Mouse (Mus musculus): ENCODE measurements at regions not wholly inside any gene's neighbourhood (a gene's known extent, or its start where the extent isn't known, plus 50 kb on each side); places are given as distances from the start of the nearest gene placed in this dataset.

GRCm38 (mm10) chr17:40455920-40456319 lies 63.9 kb upstream of the Esp8 start:
- Histone ChIP-seq H3K27me3 (ENCODE audit: control insufficient read depth, insufficient read depth, low read length) (no peaks in the 10 kb centered on the region), H3K9me3 (ENCODE audit: control insufficient read depth, low read length) (no peaks in the 10 kb centered on the region), H3K4me3 (ENCODE audit: low read depth, low read length) (no peak overlapping the region), H3K9ac (ENCODE audit: low read length) (no peak overlapping the region), H3K27ac (replicated peaks) (no peak overlapping the region), H3K36me3 (ENCODE audit: control insufficient read depth, insufficient read depth, low read length) (no peaks in the 10 kb centered on the region), H3K4me2 (replicated peaks; ENCODE audit: low read depth) (no peak overlapping the region), H3K4me1 (replicated peaks; ENCODE audit: control insufficient read depth, insufficient read depth) (no peaks in the 10 kb centered on the region)
- DNase-seq (ENCODE audit: low spot score) (no peak), ATAC-seq (ENCODE audit: low FRiP score, low TSS enrichment) (no peak)
- 57% methylated on average over 1 of the region's 1 CpGs for WGBS
- TF ChIP-seq CTCF (IDR thresholded peaks at IDR 0.05; ENCODE audit: low read depth) (no peak), EP300 (optimal IDR thresholded peaks at IDR 0.05) (no peak)

GRCm38 (mm10) chr17:40430446-40430845 lies 89.4 kb upstream of the Esp8 start:
- Histone ChIP-seq H3K9me3 (ENCODE audit: control insufficient read depth, low read length) (no peaks in the 10 kb centered on the region), H3K27ac (replicated peaks) (no peak overlapping the region), H3K36me3 (ENCODE audit: control insufficient read depth, insufficient read depth, low read length) (no peaks in the 10 kb centered on the region), H3K9ac (ENCODE audit: low read length) (no peak overlapping the region), H3K27me3 (ENCODE audit: control insufficient read depth, insufficient read depth, low read length) (no peaks in the 10 kb centered on the region), H3K4me2 (replicated peaks; ENCODE audit: low read depth) (no peak overlapping the region), H3K4me1 (replicated peaks; ENCODE audit: control insufficient read depth, insufficient read depth) (no peaks in the 10 kb centered on the region), H3K4me3 (ENCODE audit: low read depth, low read length) (no peak overlapping the region)
- WGBS: 29% methylated on average over 1 of the region's 1 CpGs
- no peak for DNase-seq (ENCODE audit: low spot score)
- no peak for ATAC-seq (ENCODE audit: low FRiP score, low TSS enrichment)
- no peak for TF ChIP-seq EP300 (optimal IDR thresholded peaks at IDR 0.05)
- peak; percentile 56 for TF ChIP-seq CTCF (IDR thresholded peaks at IDR 0.05; ENCODE audit: low read depth)

GRCm38 (mm10) chr17:40418651-40419050 lies 99.6 kb upstream of the Crisp1 start:
- Histone ChIP-seq H3K4me2 (replicated peaks; ENCODE audit: low read depth) (no peak overlapping the region), H3K4me3 (ENCODE audit: low read depth, low read length) (no peak overlapping the region), H3K27ac (replicated peaks) (no peak overlapping the region), H3K36me3 (ENCODE audit: control insufficient read depth, insufficient read depth, low read length) (no peaks in the 10 kb centered on the region), H3K27me3 (ENCODE audit: control insufficient read depth, insufficient read depth, low read length) (no peaks in the 10 kb centered on the region), H3K9me3 (ENCODE audit: control insufficient read depth, low read length) (no peaks in the 10 kb centered on the region), H3K4me1 (replicated peaks; ENCODE audit: control insufficient read depth, insufficient read depth) (no peaks in the 10 kb centered on the region), H3K9ac (ENCODE audit: low read length) (no peak overlapping the region)
- no peak for DNase-seq (ENCODE audit: low spot score)
- WGBS: 83% methylated on average over 11 of the region's 11 CpGs
- no peak for TF ChIP-seq CTCF (IDR thresholded peaks at IDR 0.05; ENCODE audit: low read depth)
- TF ChIP-seq EP300 (optimal IDR thresholded peaks at IDR 0.05): no peak
- no peak for ATAC-seq (ENCODE audit: low FRiP score, low TSS enrichment)

GRCm38 (mm10) chr17:40384567-40384966 lies 65.6 kb upstream of the Crisp1 start:
- no peak for DNase-seq (ENCODE audit: low spot score)

GRCm38 (mm10) chr17:40372747-40373146 lies 53.7 kb upstream of the Crisp1 start:
- no peak for ATAC-seq (ENCODE audit: low FRiP score, low TSS enrichment)
- H3K9ac ChIP-seq (ENCODE audit: low read length): no peak overlapping the region

More at GRCm38 (mm10) chr17:40384567-40384966, 65.6 kb upstream of the Crisp1 start:
- no peak for TF ChIP-seq EP300 (optimal IDR thresholded peaks at IDR 0.05)
- peak; percentile 34 for TF ChIP-seq CTCF (IDR thresholded peaks at IDR 0.05; ENCODE audit: low read depth)
- Histone ChIP-seq H3K36me3 (ENCODE audit: control insufficient read depth, insufficient read depth, low read length) (no peaks in the 10 kb centered on the region), H3K4me2 (replicated peaks; ENCODE audit: low read depth) (no peak overlapping the region), H3K27me3 (ENCODE audit: control insufficient read depth, insufficient read depth, low read length) (no peaks in the 10 kb centered on the region), H3K4me3 (ENCODE audit: low read depth, low read length) (no peak overlapping the region), H3K9me3 (ENCODE audit: control insufficient read depth, low read length) (no peaks in the 10 kb centered on the region), H3K9ac (ENCODE audit: low read length) (no peak overlapping the region), H3K4me1 (replicated peaks; ENCODE audit: control insufficient read depth, insufficient read depth) (no peaks in the 10 kb centered on the region), H3K27ac (replicated peaks) (no peak overlapping the region)
- WGBS: 47% methylated on average over 1 of the region's 1 CpGs
- ATAC-seq (ENCODE audit: low FRiP score, low TSS enrichment): no peak

More at GRCm38 (mm10) chr17:40372747-40373146, 53.7 kb upstream of the Crisp1 start:
- Histone ChIP-seq H3K4me2 (replicated peaks; ENCODE audit: low read depth) (no peak overlapping the region), H3K27me3 (ENCODE audit: control insufficient read depth, insufficient read depth, low read length) (no peaks in the 10 kb centered on the region), H3K4me3 (ENCODE audit: low read depth, low read length) (no peak overlapping the region), H3K27ac (replicated peaks) (no peak overlapping the region), H3K4me1 (replicated peaks; ENCODE audit: control insufficient read depth, insufficient read depth) (no peaks in the 10 kb centered on the region), H3K36me3 (ENCODE audit: control insufficient read depth, insufficient read depth, low read length) (no peaks in the 10 kb centered on the region), H3K9me3 (ENCODE audit: control insufficient read depth, low read length) (no peaks in the 10 kb centered on the region)
- no peak for DNase-seq (ENCODE audit: low spot score)
- no peak for TF ChIP-seq EP300 (optimal IDR thresholded peaks at IDR 0.05)

Measured in stomach, postnatal 0 days (tissue).